Mouse (Mus musculus): ENCODE measurements at regions not wholly inside any gene's neighbourhood (a gene's known extent, or its start where the extent isn't known, plus 50 kb on each side); places are given as distances from the start of the nearest gene placed in this dataset.

DNA sequence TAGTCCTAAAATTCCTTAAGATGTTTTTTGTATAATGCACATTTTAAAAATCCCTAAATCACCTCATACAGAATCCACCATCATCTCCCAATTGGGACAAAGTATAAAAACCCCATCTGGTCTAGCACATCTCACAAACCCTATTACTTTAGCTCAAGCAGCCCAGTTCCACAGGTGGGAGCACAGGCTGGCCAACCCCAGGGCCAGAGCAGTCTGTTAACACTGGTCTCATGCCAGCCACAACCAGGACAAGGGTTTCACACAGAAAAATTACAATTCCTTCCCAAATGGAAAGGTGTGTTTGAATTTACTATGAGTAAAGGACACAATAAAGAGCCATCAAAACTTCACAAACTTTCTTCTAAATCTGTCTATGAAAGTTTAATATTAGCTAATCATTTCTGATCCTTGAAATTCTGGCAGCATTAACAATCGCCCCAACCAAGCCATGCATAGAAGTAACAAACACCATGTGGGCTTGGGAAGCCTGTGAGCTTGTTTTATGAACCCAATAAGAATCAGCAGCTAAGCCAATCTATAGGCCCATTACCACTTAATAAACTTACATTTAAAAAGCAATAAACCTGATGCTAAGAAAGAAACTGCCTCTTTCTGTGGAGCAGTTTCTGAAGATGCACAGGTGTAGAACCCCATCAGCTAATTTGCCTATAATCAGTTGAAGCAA, 512.9 kb downstream of the Rps29 start:
- TF ChIP-seq POLR2A (IDR thresholded peaks at IDR 0.05; ENCODE audit: borderline replicate concordance, insufficient read depth, low read length): no peak
- no peak for TF ChIP-seq CTCF (IDR thresholded peaks at IDR 0.05; ENCODE audit: borderline replicate concordance, insufficient read depth, low read depth, low read length)

Measured in cerebellum, adult 2 months (tissue).